Mouse (Mus musculus): ENCODE results near the gene Tmem190. TPM values are rescaled to one million over a fixed set of nuclear protein-coding genes. Genes with fewer than 3 reads are reported as not detected.

Gene Tmem190
- polyA plus RNA-seq (2012; rRNA removed), result not detected in 2 replicates

DNA sequence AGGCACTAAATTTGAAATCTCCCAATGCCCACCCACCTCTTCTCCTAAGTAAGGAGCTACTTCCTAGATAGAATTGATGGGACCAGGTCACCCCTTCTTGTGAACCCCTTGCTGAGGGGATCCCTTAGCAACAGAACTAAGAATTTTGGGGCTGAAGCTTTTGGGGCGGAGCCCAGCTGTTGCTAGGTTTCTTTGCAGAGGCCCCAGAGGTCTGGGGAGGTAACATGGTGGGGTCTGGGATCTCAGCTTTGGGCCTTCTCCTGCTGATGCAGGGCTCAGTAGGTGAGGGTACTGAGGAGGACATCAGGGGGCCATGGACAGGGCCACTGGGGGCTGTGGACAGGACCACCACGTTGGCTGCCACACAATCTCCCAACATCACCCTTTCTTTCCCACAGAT is at the start of gene Tmem190, which contains the start of gene Il11:
TSS of gene Tmem190 (plus strand) at position 179 of the 400 bp plus-strand sequence.
TSS of gene Il11 (minus strand) at position 101 of the 400 bp plus-strand sequence.

DNA sequence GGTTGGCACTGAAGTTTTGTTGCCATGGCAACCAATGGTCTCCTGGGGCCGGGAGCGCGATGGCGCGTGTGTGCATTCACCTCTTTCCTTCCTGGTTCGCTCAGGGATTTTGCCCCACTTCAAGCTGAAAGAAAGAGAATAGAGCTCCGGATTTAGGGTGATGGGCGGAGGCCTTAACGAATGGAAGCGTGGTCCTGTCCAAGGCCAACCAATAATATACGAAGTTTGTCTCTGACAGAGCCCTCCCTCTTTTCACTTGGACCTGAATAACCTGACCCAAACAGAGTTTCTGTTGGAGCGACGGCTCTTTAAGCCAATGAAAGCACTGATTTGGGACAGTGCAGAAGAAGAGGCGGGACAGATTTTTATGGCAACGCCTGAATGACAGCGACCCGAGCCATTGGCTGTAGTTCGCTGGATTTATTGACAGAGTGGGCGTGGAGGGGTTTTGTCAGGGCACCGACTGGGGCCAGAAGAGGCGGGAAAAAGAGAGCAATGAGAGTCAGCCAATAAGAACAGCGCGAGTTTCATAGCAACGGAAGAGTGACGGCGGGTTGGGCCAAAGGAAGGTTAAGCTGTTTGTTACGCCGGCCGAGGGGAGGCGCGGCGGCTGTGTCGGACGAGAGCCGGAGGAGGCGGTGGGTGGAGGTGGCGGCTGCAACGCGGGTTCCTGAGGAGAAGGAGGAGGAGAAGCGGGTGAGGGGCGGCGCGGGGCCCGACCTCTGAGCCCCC is 43.0 kb upstream of the Tmem190 start, which contains the start of gene Kmt5c:
TSS of gene Kmt5c (plus strand) at position 572 of the 732 bp plus-strand sequence.

DNA sequence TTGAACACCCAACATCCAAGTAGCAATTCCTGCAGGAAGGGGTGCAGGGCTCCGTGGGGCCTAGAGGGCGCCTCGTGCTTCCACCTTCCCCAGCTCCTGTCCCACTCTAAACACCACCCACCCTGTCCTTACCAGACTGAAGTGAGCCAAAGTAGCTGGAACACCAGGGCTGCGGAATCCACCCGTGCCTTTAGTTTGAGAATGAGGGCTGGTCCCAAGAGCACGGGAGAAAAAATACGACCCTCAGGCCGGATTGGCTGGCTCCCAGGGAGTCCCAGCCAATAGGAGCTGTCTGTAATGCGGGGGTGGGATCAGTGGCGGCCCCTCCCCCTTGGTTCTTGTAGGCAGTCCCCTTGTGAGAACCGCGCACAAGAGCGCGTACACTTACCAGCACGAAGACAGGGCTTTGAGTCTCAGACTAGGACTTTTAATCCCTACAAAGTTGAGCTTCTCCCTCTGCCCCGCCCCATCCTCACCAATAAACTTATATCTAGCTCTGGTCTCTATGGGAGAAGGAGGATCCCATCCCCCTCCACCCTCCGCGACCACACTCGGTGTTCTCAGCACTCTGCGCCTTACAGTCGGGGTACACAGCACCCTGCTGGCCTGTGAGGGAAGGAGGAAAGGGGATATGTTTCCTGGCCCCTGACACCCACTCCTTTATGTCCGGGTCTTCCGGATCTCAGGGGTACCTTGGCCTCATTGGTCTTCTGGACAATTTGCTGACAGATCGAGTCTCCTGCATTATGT is 29.7 kb upstream of the Tmem190 start, which contains the start of gene Cox6b2:
TSS of gene Cox6b2 (minus strand) at position 274 of the 750 bp plus-strand sequence.

DNA sequence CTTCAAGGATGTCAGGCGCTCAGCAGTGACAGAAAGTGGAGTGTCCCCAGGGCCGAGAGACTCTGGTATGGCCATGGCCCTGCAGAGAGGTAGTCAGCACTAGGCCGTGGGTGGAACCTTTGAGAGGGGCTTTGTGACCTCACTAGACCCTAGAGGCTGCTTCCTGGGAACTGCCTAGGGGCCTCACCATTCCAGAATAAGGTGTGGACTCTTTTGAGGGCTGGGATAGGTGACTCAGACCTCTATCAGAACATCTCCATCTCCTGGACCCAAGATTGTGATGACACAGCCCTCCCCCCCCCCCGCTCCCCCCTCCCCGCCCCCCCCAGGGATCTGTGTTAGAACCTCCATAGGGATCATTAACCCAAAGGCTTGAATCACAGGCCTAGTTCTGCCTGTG is 11.5 kb upstream of the Tmem190 start, which contains the start of gene Fam71e2:
TSS of gene Fam71e2 (minus strand) at position 101 of the 400 bp plus-strand sequence.

DNA sequence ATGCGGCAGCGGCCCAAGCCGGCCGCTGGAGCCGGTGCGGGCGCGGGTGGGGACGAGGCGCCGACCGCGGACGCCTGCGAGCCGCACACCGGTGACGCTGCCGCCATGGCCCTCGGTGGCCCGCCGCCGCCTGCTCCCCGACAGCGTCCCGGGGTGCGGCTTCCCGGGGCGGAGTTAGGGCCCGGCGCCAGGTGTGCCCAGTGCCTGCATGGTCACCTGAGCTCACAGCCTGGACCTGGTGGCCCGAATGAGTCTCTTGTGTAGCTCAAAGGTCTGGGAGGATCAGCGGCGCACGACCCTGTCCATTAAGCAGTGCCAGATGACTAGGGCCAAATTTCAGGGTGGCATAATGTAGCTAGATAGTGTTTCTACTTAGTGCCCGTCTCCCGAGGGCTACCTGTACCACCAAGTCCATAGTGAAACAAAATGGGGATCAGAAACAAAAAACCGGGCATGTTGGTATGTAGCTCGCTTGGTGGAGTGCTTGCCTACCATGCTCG is 6.7 kb downstream of the Tmem190 start, which contains the start of gene Tmem238:
TSS of gene Tmem238 (minus strand) at position 221 of the 500 bp plus-strand sequence.

DNA sequence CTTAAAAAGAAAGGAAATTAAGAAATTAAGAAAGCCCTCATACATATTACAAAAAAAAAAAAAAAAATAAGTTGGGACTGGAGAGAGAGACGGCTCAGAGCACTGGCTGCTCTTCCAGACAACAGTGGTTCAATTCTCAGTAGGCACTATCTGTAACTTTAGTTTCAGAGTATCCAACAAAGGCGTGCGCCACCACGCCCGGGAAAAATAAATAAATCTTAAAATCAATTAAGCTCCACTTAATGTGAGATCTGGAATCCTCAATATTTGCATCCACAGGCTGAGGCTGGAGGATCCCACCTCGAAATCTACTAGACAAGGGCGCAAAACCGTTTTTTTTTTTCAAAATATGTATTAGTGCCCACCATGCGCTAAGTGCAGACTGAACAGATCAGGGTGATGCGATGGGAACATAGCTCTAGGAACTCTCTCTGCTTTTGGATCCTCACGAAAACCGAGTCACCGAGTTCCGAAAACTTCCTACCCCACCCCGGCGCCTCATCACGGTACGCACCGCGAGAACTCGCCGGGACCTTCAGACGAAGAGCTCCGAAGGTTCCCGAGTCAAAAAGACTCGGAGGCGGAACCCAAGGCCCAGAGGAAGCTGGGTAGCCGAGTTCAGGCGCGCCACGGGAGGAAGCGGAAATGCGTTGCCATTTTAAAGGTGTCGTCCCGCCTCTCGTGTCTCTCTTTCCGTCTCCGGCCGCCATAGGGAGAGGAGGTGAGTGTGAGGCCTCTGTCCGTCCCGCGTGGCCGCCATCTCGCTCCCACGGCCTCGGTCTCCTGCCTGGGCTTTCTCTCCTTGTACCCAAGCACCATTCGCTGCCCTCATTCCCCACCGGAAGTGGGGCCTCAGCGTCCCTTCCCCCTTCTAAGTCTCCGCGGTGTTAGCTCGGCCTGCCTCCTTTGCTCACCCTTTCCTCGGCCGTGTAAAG is 9.8 kb downstream of the Tmem190 start, which contains the start of gene Rpl28:
TSS of gene Rpl28 (plus strand) at position 597 of the 935 bp plus-strand sequence.

DNA sequence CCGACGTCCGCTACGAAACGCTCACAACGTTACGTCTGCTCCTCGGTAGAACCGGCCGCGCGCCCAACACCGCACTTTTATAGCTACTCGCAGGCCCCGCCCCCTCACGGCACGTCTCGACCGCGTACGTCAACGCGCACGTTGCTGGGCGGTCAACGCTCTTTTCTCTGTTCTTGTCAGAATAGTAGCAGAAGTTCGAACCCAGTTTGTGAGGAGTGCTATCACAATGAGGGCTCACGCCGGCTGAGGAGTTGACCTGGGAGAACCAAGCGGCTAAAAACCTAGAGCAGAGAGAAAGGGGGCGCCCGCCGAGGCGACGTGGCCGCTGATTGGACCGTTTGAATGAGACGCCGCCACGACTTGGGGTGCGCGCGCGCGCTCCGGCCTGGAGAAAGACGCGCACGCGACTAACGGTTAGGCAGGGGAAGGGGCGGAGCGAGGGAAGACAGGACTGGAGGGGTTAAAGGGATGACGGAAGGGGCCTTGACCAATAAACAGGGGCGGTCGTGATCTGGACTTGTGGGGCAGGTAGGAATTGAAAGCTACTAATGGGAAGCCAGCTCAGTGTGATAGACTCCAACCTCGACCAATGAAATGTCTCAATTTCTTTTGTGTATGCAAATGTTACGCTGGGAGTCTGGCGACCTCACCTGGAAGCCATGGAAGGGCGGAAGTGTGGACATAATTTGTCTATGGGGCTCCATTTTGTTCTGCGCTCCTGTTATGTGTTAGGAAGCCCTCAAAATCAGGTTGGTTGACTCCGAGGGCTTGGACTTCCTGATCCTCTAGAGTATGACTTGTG is 29.8 kb downstream of the Tmem190 start, which contains the start of gene Ube2s:
TSS of gene Ube2s (minus strand) at position 288 of the 802 bp plus-strand sequence.

Other genes starting within 250 kb of the Tmem190 start
- gene Syt5, start 235.4 kb upstream of the Tmem190 start, polyA plus RNA-seq (2012; rRNA removed), result 6.4 and 7.0 TPM in 2 replicates
- 0.18 and 0.23 TPM in 2 replicates for gene Ptprh, start 178.9 kb upstream of the Tmem190 start, polyA plus RNA-seq (2012; rRNA removed)
- 14.0 and 15.4 TPM in 2 replicates for gene Tmem86b, start 151.5 kb upstream of the Tmem190 start, polyA plus RNA-seq (2012; rRNA removed)
- 124 and 125 TPM in 2 replicates for gene Ppp6r1, start 123.9 kb upstream of the Tmem190 start, polyA plus RNA-seq (2012; rRNA removed)
- 85.5 and 91.1 TPM in 2 replicates for gene Hspbp1, start 97.9 kb upstream of the Tmem190 start, polyA plus RNA-seq (2012; rRNA removed)
- 12.9 and 13.8 TPM in 2 replicates for gene Brsk1, start 92.3 kb upstream of the Tmem190 start, polyA plus RNA-seq (2012; rRNA removed)
- gene Tmem150b, start 57.7 kb upstream of the Tmem190 start, polyA plus RNA-seq (2012; rRNA removed), result 0.82 and 0.95 TPM in 2 replicates
- gene Kmt5c, start 42.8 kb upstream of the Tmem190 start, polyA plus RNA-seq (2012; rRNA removed), result 189 and 218 TPM in 2 replicates
- gene Cox6b2, start 29.8 kb upstream of the Tmem190 start, polyA plus RNA-seq (2012; rRNA removed), result 26.8 and 59.2 TPM in 2 replicates
- 0.05 and 0.06 TPM in 2 replicates for gene Fam71e2, start 11.6 kb upstream of the Tmem190 start, polyA plus RNA-seq (2012; rRNA removed)
- 1.1 and 1.2 TPM in 2 replicates for gene Il11, start 78 bp upstream of the Tmem190 start, polyA plus RNA-seq (2012; rRNA removed)
- 88.3 and 125 TPM in 2 replicates for gene Tmem238, start 6.7 kb downstream of the Tmem190 start, polyA plus RNA-seq (2012; rRNA removed)
- gene Rpl28, start 9.9 kb downstream of the Tmem190 start, polyA plus RNA-seq (2012; rRNA removed), result 545 and 557 TPM in 2 replicates
- gene Ube2s, start 29.7 kb downstream of the Tmem190 start, polyA plus RNA-seq (2012; rRNA removed), result 228 and 308 TPM in 2 replicates
- gene Shisa7, start 61.8 kb downstream of the Tmem190 start, polyA plus RNA-seq (2012; rRNA removed), result 2.5 and 3.9 TPM in 2 replicates
- gene Isoc2b, start 87.3 kb downstream of the Tmem190 start, polyA plus RNA-seq (2012; rRNA removed), result 28.1 and 35.4 TPM in 2 replicates
- gene Isoc2a, start 94.2 kb downstream of the Tmem190 start, polyA plus RNA-seq (2012; rRNA removed), result 23.7 and 25.1 TPM in 2 replicates
- gene Gm36210, start 123.6 kb downstream of the Tmem190 start, polyA plus RNA-seq (2012; rRNA removed), result 0.44 and 0.48 TPM in 2 replicates
- 37.7 and 42.3 TPM in 2 replicates for gene Zfp628, start 132.3 kb downstream of the Tmem190 start, polyA plus RNA-seq (2012; rRNA removed)
- 13.2 and 17.2 TPM in 2 replicates for gene Nat14, start 139.1 kb downstream of the Tmem190 start, polyA plus RNA-seq (2012; rRNA removed)
- gene Ssc5d, start 142.8 kb downstream of the Tmem190 start, polyA plus RNA-seq (2012; rRNA removed), result 13.3 and 16.0 TPM in 2 replicates
- 1.1 and 1.2 TPM in 2 replicates for gene Sbk2, start 181.5 kb downstream of the Tmem190 start, polyA plus RNA-seq (2012; rRNA removed)
- 0.76 and 1.1 TPM in 2 replicates for gene Sbk3, start 188.2 kb downstream of the Tmem190 start, polyA plus RNA-seq (2012; rRNA removed)
- 120 and 131 TPM in 2 replicates for gene Zfp579, start 213.2 kb downstream of the Tmem190 start, polyA plus RNA-seq (2012; rRNA removed)
- 33.1 and 43.6 TPM in 2 replicates for gene Zfp524, start 231.5 kb downstream of the Tmem190 start, polyA plus RNA-seq (2012; rRNA removed)
- 51.0 and 51.7 TPM in 2 replicates for gene Fiz1, start 231.8 kb downstream of the Tmem190 start, polyA plus RNA-seq (2012; rRNA removed)
- not detected in 2 replicates for gene Gm44973, start 232.6 kb downstream of the Tmem190 start, polyA plus RNA-seq (2012; rRNA removed)
- gene Zfp865, start 237.4 kb downstream of the Tmem190 start, polyA plus RNA-seq (2012; rRNA removed), result 66.1 and 69.1 TPM in 2 replicates
- 12.0 and 14.1 TPM in 2 replicates for gene Ccdc106, start 237.6 kb downstream of the Tmem190 start, polyA plus RNA-seq (2012; rRNA removed)